Mouse (Mus musculus) heart, embryonic 12.5 days (tissue): ENCODE results near the gene Strip2. TPM values are rescaled to one million over a fixed set of nuclear protein-coding genes. Genes with fewer than 3 reads are reported as not detected.

Source experiments
- ATAC-seq: fragments of 200-750 bp; cut with Nextera tagmentation; 2 replicates; pipeline ENCODE4 v1.8.0; 2017; ENCODE audit warnings: moderate TSS enrichment, moderate library complexity; ENCODE audit not compliant: insufficient number of reproducible peaks, low FRiP score
- H3K27ac ChIP-seq: fragments of 300-500 bp; sonication (generic); 2 replicates; pipeline ENCODE4 v1.5.1; 2016; ENCODE audit warnings: mild to moderate bottlenecking, moderate library complexity; ENCODE audit not compliant: poor library complexity, severe bottlenecking
- H3K27me3 ChIP-seq: fragments of 300-500 bp; sonication (generic); replicated peaks from 2 replicates; pipeline ENCODE4 v1.6.1; 2016; ENCODE audit warnings: mild to moderate bottlenecking, moderate library complexity
- H3K36me3 ChIP-seq: fragments of 300-500 bp; sonication (generic); 2 replicates; pipeline ENCODE4 v1.6.1; 2016; ENCODE audit warnings: mild to moderate bottlenecking, moderate library complexity
- H3K4me1 ChIP-seq: fragments of 300-500 bp; sonication (generic); replicated peaks from 2 replicates; pipeline ENCODE4 v1.6.1; 2016; ENCODE audit warnings: mild to moderate bottlenecking
- H3K4me2 ChIP-seq: fragments of 300-500 bp; sonication (generic); 2 replicates; pipeline ENCODE4 v1.6.1; 2016; ENCODE audit warnings: mild to moderate bottlenecking, moderate library complexity
- H3K4me3 ChIP-seq: fragments of 300-500 bp; sonication (generic); 2 replicates; pipeline ENCODE4 v1.5.1; 2016; ENCODE audit warnings: mild to moderate bottlenecking
- H3K9ac ChIP-seq: fragments of 300-500 bp; sonication (generic); 2 replicates; pipeline ENCODE4 v1.6.1; 2016; ENCODE audit warnings: mild to moderate bottlenecking, moderate library complexity
- H3K9me3 ChIP-seq: fragments of 300-500 bp; sonication (generic); replicated peaks from 2 replicates; pipeline ENCODE4 v1.6.1; 2016; ENCODE audit warnings: mild to moderate bottlenecking, moderate library complexity
- WGBS: fragments of 180-500 bp; shearing (Covaris S2); methylation state at CpG from one replicate; pipeline ENCODE4 v1.1.7; 2016; 5-methylcytosine and 5-hydroxymethylcytosine counted together
- polyA plus RNA-seq: library from polyadenylated mRNA; unstranded; fragments of >200 nt; fragmentation: Nextera tagmentation; extraction: Ambion mirVana; gene quantifications from 2 replicates; pipeline ENCODE4 v1.2.1, GENCODE M21; 2016

The Strip2 gene
- polyA plus RNA-seq, 1 experiment from 2014 or later = 39.5 TPM

DNA sequence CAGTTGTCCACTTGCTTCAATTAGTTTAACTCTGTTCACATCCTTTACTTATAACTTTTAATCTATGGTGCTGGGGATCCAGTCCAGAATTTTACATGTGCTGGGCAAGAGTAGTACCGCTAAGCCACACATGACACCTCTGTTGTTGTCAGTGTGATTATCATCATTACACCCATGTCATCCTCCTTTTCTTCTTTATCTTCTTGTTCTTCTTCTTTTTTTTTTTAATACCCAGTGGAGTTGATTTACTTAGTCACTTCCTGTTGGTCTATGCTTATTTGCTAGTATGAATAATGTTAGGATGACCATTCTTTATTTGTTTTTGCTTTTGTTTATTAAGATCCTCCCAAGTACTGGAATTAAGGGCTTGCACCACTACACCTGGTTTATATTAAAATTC, 15.4 kb upstream of the Strip2 start:
- Histone ChIP-seq H3K27me3 (no peaks in the 10 kb centered on the region), H3K9ac (no peak overlapping the region), H3K27ac (no peak overlapping the region), H3K4me3 (no peak overlapping the region), H3K4me2 (no peak overlapping the region), H3K9me3 (no peaks in the 10 kb centered on the region), H3K36me3 (peaks cover 14% of the 10 kb centered on the region), H3K4me1 (peaks cover 30% of the 10 kb centered on the region)
- WGBS = 98% methylated on average over 1 of the region's 1 CpGs
- ATAC-seq = no peak

DNA sequence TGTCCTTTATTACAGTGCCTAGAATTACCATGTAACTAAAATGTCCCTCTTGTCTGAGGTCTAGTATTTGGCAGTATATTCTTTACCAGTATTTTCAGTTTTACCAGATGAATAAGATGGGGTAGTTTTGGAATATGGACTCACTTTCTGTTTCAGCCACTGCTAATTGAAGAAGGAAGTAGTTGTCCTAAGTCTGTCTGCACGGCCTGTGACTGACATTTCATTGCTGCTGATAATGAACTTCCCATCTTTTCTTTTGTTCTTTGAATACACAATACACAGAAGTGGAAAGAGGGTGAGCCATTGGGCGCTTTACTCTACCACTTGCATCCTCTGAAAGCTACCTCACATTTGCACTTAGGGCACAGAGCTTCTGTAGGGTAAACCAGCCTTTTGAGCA, 14.6 kb upstream of the Strip2 start:
- no peak overlapping the region for H3K9ac ChIP-seq
- no peaks in the 10 kb centered on the region for H3K27me3 ChIP-seq
- no peak for ATAC-seq
- H3K4me2 ChIP-seq = no peak overlapping the region
- H3K27ac ChIP-seq = peak overlapping the region; percentile 94
- peaks cover 30% of the 10 kb centered on the region for H3K4me1 ChIP-seq
- WGBS = 72% methylated on average over 2 of the region's 2 CpGs
- no peak overlapping the region for H3K4me3 ChIP-seq
- H3K9me3 ChIP-seq = no peaks in the 10 kb centered on the region
- peaks cover 9% of the 10 kb centered on the region for H3K36me3 ChIP-seq

DNA sequence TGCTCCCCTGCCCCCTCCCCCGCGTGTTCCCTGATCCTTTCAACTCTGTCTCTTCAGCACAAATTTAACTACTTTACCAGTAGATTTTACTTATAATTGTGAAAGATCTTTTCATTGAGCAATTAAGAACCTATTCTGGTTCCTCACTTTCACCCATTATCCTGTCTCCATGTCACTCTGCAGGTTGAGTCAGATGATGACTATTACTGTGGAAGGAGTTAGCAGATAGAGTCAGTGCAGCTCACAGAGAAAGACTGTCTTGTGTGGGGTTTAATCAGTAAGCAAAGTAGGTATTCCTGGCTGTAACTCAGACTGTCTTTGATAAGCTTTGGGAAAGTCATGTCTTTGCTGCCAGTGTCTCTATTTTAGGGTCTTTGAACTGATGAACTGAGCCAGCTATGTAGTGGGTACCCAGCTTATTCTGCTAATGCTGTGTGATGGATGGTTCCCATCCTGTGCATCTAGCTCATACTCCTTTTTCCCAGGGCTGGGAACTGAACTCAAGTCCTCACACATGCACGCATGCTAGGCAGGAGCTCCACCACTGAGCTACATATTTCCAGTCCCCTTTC, 13.4 kb upstream of the Strip2 start:
- WGBS = 85% methylated on average over 3 of the region's 3 CpGs
- peaks cover 30% of the 10 kb centered on the region for H3K4me1 ChIP-seq
- no peaks in the 10 kb centered on the region for H3K9me3 ChIP-seq
- peaks cover 10% of the 10 kb centered on the region for H3K36me3 ChIP-seq
- no peak overlapping the region for H3K4me3 ChIP-seq
- peak overlapping the region; percentile 94 for H3K27ac ChIP-seq
- H3K4me2 ChIP-seq = 0 out of 2 replicates have a peak overlapping the region, but pooled peaks have one; percentile 10
- no peaks in the 10 kb centered on the region for H3K27me3 ChIP-seq
- ATAC-seq = no peak
- no peak overlapping the region for H3K9ac ChIP-seq

DNA sequence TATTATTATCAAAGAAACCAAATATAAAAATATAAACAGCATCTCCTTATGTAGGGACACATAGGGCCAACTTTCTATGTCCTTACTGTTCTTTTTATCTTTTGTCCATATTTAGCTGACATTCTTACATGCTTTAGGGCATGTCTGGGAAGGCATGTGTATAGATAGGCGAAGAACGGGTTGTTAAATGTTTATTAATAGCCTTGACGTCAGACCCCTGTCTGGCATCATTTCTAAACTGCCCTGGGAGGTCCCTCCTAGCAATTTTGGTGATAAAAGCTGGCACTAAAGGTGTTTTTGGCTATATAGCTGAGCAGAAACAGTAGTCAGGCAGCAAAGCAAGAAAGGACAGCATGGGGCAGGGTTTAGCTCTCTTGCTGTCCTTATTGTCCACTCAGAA, 12.5 kb upstream of the Strip2 start:
- Histone ChIP-seq H3K4me3 (no peak overlapping the region), H3K27ac (peak overlapping the region; percentile 95), H3K4me1 (peaks cover 30% of the 10 kb centered on the region), H3K9ac (no peak overlapping the region), H3K9me3 (no peaks in the 10 kb centered on the region), H3K4me2 (no peak overlapping the region), H3K36me3 (peaks cover 18% of the 10 kb centered on the region), H3K27me3 (no peaks in the 10 kb centered on the region)
- no peak for ATAC-seq
- 33% methylated on average over 3 of the region's 3 CpGs for WGBS

GRCm38 (mm10) chr6:29910631-29911030, 6.2 kb upstream of the Strip2 start:
- 0 out of 2 replicates have a peak, but pooled peaks cover 3% of the 10 kb centered on the region for H3K27me3 ChIP-seq
- H3K36me3 ChIP-seq = peaks cover 25% of the 10 kb centered on the region
- ATAC-seq = no peak
- H3K9ac ChIP-seq = no peak overlapping the region
- H3K4me2 ChIP-seq = no peak overlapping the region
- no peak overlapping the region for H3K4me3 ChIP-seq
- H3K9me3 ChIP-seq = no peaks in the 10 kb centered on the region
- no peaks in the 10 kb centered on the region for H3K4me1 ChIP-seq
- no peak overlapping the region for H3K27ac ChIP-seq
- WGBS = 92% methylated on average over 3 of the region's 3 CpGs

DNA sequence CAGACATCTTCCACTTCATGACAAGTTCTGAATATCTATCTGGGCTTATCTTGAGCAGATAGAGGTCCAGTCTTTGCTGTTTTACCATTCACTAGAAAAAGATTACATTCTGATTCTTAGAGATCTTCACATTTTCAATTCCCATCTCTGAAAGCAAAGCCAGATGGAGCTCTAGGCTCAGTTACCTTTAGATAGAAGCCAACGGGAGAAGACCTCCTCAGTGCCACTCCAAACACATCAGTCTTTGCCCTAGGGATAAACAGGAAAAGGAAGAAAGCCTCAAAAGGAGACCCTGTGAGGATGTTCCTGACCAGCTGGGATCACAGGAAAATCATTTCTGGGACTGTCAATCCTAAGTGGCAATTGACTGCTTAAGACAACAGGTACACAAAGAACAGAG, 3.1 kb upstream of the Strip2 start:
- H3K4me2 ChIP-seq = no peak overlapping the region
- WGBS = 29% methylated on average over 1 of the region's 1 CpGs
- H3K27me3 ChIP-seq = 0 out of 2 replicates have a peak, but pooled peaks cover 3% of the 10 kb centered on the region
- H3K9me3 ChIP-seq = no peaks in the 10 kb centered on the region
- H3K27ac ChIP-seq = no peak overlapping the region
- H3K9ac ChIP-seq = no peak overlapping the region
- no peak overlapping the region for H3K4me3 ChIP-seq
- peaks cover 13% of the 10 kb centered on the region for H3K36me3 ChIP-seq
- H3K4me1 ChIP-seq = peaks cover 9% of the 10 kb centered on the region
- no peak for ATAC-seq

DNA sequence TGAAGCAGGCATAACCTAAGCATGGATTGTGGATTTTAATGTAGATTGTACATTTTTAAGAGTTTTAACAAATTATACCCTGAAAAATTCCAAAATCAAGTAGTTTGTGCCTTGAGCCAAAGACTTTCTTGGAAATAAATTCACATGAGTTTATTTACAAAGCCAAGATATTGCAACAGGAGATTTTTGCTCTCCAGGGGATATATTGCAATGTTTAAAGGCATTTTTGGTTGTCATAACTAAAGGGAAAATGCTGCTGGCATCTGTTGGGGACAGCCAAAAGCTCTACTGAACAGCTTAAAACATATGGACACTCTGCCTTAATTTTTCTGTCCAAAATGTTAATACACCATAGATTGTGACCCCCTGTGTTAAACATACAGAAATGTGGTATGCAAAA, 2.7 kb upstream of the Strip2 start:
- Histone ChIP-seq H3K9ac (no peak overlapping the region), H3K36me3 (peaks cover 8% of the 10 kb centered on the region), H3K4me2 (no peak overlapping the region), H3K27me3 (0 out of 2 replicates have a peak, but pooled peaks cover 6% of the 10 kb centered on the region), H3K4me1 (peaks cover 9% of the 10 kb centered on the region), H3K27ac (no peak overlapping the region), H3K4me3 (no peak overlapping the region), H3K9me3 (no peaks in the 10 kb centered on the region)
- no peak for ATAC-seq

DNA sequence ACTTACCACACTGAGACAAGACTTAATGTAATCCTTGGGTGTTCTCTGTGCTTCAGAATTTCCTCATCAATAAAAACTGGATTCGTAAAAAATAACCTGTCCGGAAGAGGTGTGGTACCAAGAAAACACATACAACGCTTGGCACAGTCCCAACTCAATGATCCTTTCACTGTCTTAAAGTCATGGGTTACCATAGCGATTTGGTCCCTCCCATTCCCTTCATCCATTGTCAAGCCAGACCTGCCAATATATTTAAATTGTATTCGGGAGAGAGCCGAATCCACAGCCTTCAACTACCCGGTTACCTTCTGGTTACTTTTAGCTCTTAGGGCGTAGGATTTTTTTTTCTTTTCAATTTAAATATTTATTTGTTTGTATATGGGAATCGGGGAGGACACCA, 976 bp upstream of the Strip2 start:
- H3K27ac ChIP-seq = no peak overlapping the region
- H3K4me2 ChIP-seq = peak overlapping the region; percentile 95
- H3K36me3 ChIP-seq = 0 out of 2 replicates have a peak, but pooled peaks cover 1% of the 10 kb centered on the region
- H3K27me3 ChIP-seq = 0 out of 2 replicates have a peak, but pooled peaks cover 6% of the 10 kb centered on the region
- WGBS = 42% methylated on average over 9 of the region's 9 CpGs
- H3K4me3 ChIP-seq = 0 out of 2 replicates have a peak overlapping the region, but pooled peaks have one; percentile 75
- H3K9ac ChIP-seq = no peak overlapping the region; the same call in 1 of the 2 replicates
- no peak for ATAC-seq
- no peaks in the 10 kb centered on the region for H3K9me3 ChIP-seq
- H3K4me1 ChIP-seq = peaks cover 9% of the 10 kb centered on the region

- peak; percentile 77 for ATAC-seq
- Histone ChIP-seq H3K4me2 (peak overlapping the region; percentile 95), H3K27ac (peak overlapping the region; percentile 82), H3K4me1 (peaks cover 9% of the 10 kb centered on the region), H3K9me3 (no peaks in the 10 kb centered on the region), H3K4me3 (peak overlapping the region; percentile 75), H3K27me3 (0 out of 2 replicates have a peak, but pooled peaks cover 6% of the 10 kb centered on the region), H3K9ac (peak overlapping the region; percentile 82), H3K36me3 (0 out of 2 replicates have a peak, but pooled peaks cover 8% of the 10 kb centered on the region)
- WGBS = under 1% methylated on average over 21 of the region's 21 CpGs
Measured at GRCm38 (mm10) chr6:29917383-29917720, 540 bp downstream of the Strip2 start.

- H3K4me1 ChIP-seq = peaks cover 9% of the 10 kb centered on the region
- H3K36me3 ChIP-seq = 0 out of 2 replicates have a peak, but pooled peaks cover 8% of the 10 kb centered on the region
- H3K9me3 ChIP-seq = no peaks in the 10 kb centered on the region
- no peak for ATAC-seq
- peak overlapping the region; percentile 82 for H3K9ac ChIP-seq
- H3K4me3 ChIP-seq = peak overlapping the region; percentile 75
- 36% methylated on average over 4 of the region's 4 CpGs for WGBS
- H3K4me2 ChIP-seq = peak overlapping the region; percentile 95
- no peak overlapping the region; the same call in 1 of the 2 replicates for H3K27ac ChIP-seq
- H3K27me3 ChIP-seq = 0 out of 2 replicates have a peak, but pooled peaks cover 6% of the 10 kb centered on the region
Measured at GRCm38 (mm10) chr6:29917947-29918346, 1.1 kb downstream of the Strip2 start.

GRCm38 (mm10) chr6:29923501-29923900, 6.7 kb downstream of the Strip2 start:
- Histone ChIP-seq H3K36me3 (peaks cover 49% of the 10 kb centered on the region), H3K4me3 (no peak overlapping the region), H3K9me3 (no peaks in the 10 kb centered on the region), H3K27ac (peak overlapping the region; percentile 81), H3K4me2 (peak overlapping the region; percentile 23; the same call in 1 of the 2 replicates), H3K9ac (no peak overlapping the region), H3K4me1 (peaks cover 13% of the 10 kb centered on the region), H3K27me3 (0 out of 2 replicates have a peak, but pooled peaks cover 4% of the 10 kb centered on the region)
- 29% methylated on average over 4 of the region's 4 CpGs for WGBS
- no peak for ATAC-seq
